Mouse (Mus musculus) forebrain, embryonic 14.5 days (tissue): ENCODE measurements around the gene Dync1li1. TPM values are rescaled to one million over a fixed set of nuclear protein-coding genes. Genes with fewer than 3 reads are reported as not detected.

Experiments used
- ATAC-seq: fragments of 200-750 bp; cut with Nextera tagmentation; 2 replicates; pipeline ENCODE4 v1.8.0; 2017; ENCODE audit warnings: mild to moderate bottlenecking, moderate library complexity
- DNase-seq: peaks from one replicate; pipeline ENCODE4 v3.0.0-alpha.2; 2015; ENCODE audit warnings: low spot score
- H3K27ac ChIP-seq: fragments of 300-500 bp; sonication (generic); 2 replicates; pipeline ENCODE4 v1.5.1; 2014; ENCODE audit warnings: low read depth, mild to moderate bottlenecking, control low read depth, low read length, moderate library complexity
- H3K27me3 ChIP-seq: fragments of 300-500 bp; sonication (generic); replicated peaks from 2 replicates; pipeline ENCODE4 v1.6.1; 2014; ENCODE audit warnings: low read length, control low read depth, mixed read lengths; ENCODE audit not compliant: control insufficient read depth, insufficient read depth
- H3K36me3 ChIP-seq: fragments of 300-500 bp; sonication (generic); 2 replicates; pipeline ENCODE4 v1.6.1; 2014; ENCODE audit warnings: low read length, control low read depth; ENCODE audit not compliant: control insufficient read depth, insufficient read depth
- H3K4me1 ChIP-seq: fragments of 300-500 bp; sonication (generic); 2 replicates; pipeline ENCODE4 v1.6.1; 2014; ENCODE audit warnings: antibody characterized with exemption, low read length, control low read depth; ENCODE audit not compliant: control insufficient read depth, insufficient read depth
- H3K4me2 ChIP-seq: fragments of 300-500 bp; sonication (generic); 2 replicates; pipeline ENCODE4 v1.6.1; 2014; ENCODE audit warnings: mild to moderate bottlenecking, control low read depth, low read length
- H3K4me3 ChIP-seq: fragments of 300-500 bp; sonication (generic); 2 replicates; pipeline ENCODE4 v1.5.1; 2014; ENCODE audit warnings: low read depth, low read length, control low read depth
- H3K9ac ChIP-seq: fragments of 300-500 bp; sonication (generic); 2 replicates; pipeline ENCODE4 v1.6.1; 2014; ENCODE audit warnings: mild to moderate bottlenecking, low read length, control low read depth, moderate library complexity
- H3K9me3 ChIP-seq: fragments of 300-500 bp; sonication (generic); replicated peaks from 2 replicates; pipeline ENCODE4 v1.6.1; 2016; ENCODE audit warnings: low read length, control low read depth, mixed read lengths; ENCODE audit not compliant: control insufficient read depth
- WGBS: fragments of 180-500 bp; shearing (Covaris S2); extraction: QIAGEN DNeasy Blood & Tissue Kit; methylation state at CpG from one replicate; pipeline ENCODE4 v1.1.7; 2014; 5-methylcytosine and 5-hydroxymethylcytosine counted together
- polyA plus RNA-seq: library from polyadenylated mRNA; unstranded; fragments of >200 nt; fragmentation: Nextera tagmentation; extraction: Ambion mirVana; gene quantifications from 2 replicates; pipeline ENCODE4 v1.2.1, GENCODE M21; 2014

The Dync1li1 gene
- polyA plus RNA-seq, 1 experiment from 2014 or later = 71.7 TPM

GRCm38 (mm10) chr9:114731011-114731755, 42.6 kb downstream of the Dync1li1 start, which contains the start of gene Cmtm6:
Gene Cmtm6 (plus strand): TSS chr9:114731116.
- Histone ChIP-seq H3K4me2 (peak within 1 kb of the TSS; percentile 68), H3K4me1 (peaks cover 14% of the 10 kb centered on the region), H3K27ac (peak within 1 kb of the TSS; percentile 65), H3K36me3 (no peaks in the 10 kb centered on the region), H3K9me3 (no peaks in the 10 kb centered on the region), H3K9ac (peak within 1 kb of the TSS; percentile 85), H3K4me3 (peak within 1 kb of the TSS; percentile 72), H3K27me3 (no peaks in the 10 kb centered on the region)
- WGBS = under 1% methylated on average over 53 of the region's 53 CpGs
- ATAC-seq = peak; percentile 93
- peak; percentile 95 for DNase-seq

- H3K4me2 ChIP-seq = peak overlapping the region; percentile 68
- ATAC-seq (no peak), DNase-seq (no peak)
- no peaks in the 10 kb centered on the region for H3K9me3 ChIP-seq
- H3K4me1 ChIP-seq = peaks cover 14% of the 10 kb centered on the region
- peak overlapping the region; percentile 85 for H3K9ac ChIP-seq
- H3K27me3 ChIP-seq = no peaks in the 10 kb centered on the region
- 77% methylated on average over 12 of the region's 12 CpGs for WGBS
- H3K27ac ChIP-seq = no peak overlapping the region
- H3K36me3 ChIP-seq = 0 out of 2 replicates have a peak, but pooled peaks cover under 1% of the 10 kb centered on the region
- H3K4me3 ChIP-seq = peak overlapping the region; percentile 72
These were observed 43.5 kb downstream of the Dync1li1 start for GRCm38 (mm10) chr9:114731871-114732682.

GRCm38 (mm10) chr9:114733238-114733637, 44.6 kb downstream of the Dync1li1 start:
- H3K27me3 ChIP-seq = no peaks in the 10 kb centered on the region
- WGBS = 61% methylated on average over 2 of the region's 2 CpGs
- H3K36me3 ChIP-seq = 0 out of 2 replicates have a peak, but pooled peaks cover 5% of the 10 kb centered on the region
- H3K27ac ChIP-seq = no peak overlapping the region
- no peak overlapping the region for H3K4me3 ChIP-seq
- H3K9ac ChIP-seq = no peak overlapping the region
- no peaks in the 10 kb centered on the region for H3K9me3 ChIP-seq
- H3K4me1 ChIP-seq = peaks cover 14% of the 10 kb centered on the region
- ATAC-seq (no peak), DNase-seq (no peak)
- no peak overlapping the region for H3K4me2 ChIP-seq

DNA sequence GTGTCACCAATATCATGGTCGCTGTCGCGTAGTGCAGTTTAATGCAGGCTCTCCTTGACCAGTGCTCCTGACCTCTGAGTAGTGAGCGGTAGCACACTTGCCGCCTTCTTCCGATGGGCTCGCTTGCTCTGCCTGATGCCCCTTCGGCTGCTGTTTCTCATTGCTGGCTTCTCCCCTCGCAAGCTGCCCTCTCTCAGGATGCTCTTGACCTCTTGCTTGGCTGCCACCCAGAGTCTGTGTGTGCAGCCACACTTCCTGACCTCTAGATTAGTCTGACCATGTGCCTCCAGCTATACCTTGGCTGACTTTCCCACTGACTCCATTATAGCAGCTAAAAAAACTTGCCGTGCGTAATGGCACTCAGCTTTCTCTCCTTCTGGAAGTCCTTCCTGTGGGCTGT, 47.9 kb downstream of the Dync1li1 start:
- Histone ChIP-seq H3K27me3 (no peaks in the 10 kb centered on the region), H3K27ac (no peak overlapping the region), H3K4me2 (no peak overlapping the region), H3K4me1 (peaks cover 14% of the 10 kb centered on the region), H3K9me3 (no peaks in the 10 kb centered on the region), H3K4me3 (no peak overlapping the region), H3K9ac (no peak overlapping the region), H3K36me3 (peaks cover 9% of the 10 kb centered on the region; the same call in 1 of the 2 replicates)
- WGBS = 92% methylated on average over 11 of the region's 11 CpGs
- no peak for DNase-seq
- ATAC-seq = no peak

GRCm38 (mm10) chr9:114740336-114740735, 51.7 kb downstream of the Dync1li1 start:
- 96% methylated on average over 9 of the region's 9 CpGs for WGBS
- no peak overlapping the region for H3K9ac ChIP-seq

GRCm38 (mm10) chr9:114742731-114743130, 54.1 kb downstream of the Dync1li1 start:
- no peak overlapping the region for H3K4me3 ChIP-seq
- H3K27ac ChIP-seq = no peak overlapping the region
- no peaks in the 10 kb centered on the region for H3K9me3 ChIP-seq
- no peak for ATAC-seq
- peaks cover 19% of the 10 kb centered on the region for H3K36me3 ChIP-seq
- no peaks in the 10 kb centered on the region for H3K27me3 ChIP-seq
- no peak for DNase-seq
- no peak overlapping the region for H3K9ac ChIP-seq
- WGBS = 89% methylated on average over 2 of the region's 2 CpGs
- H3K4me1 ChIP-seq = no peaks in the 10 kb centered on the region
- H3K4me2 ChIP-seq = no peak overlapping the region

More at GRCm38 (mm10) chr9:114740336-114740735, 51.7 kb downstream of the Dync1li1 start:
- H3K4me3 ChIP-seq = no peak overlapping the region
- no peak overlapping the region for H3K27ac ChIP-seq
- ATAC-seq (no peak), DNase-seq (no peak)
- H3K27me3 ChIP-seq = no peaks in the 10 kb centered on the region
- H3K4me1 ChIP-seq = no peaks in the 10 kb centered on the region
- H3K9me3 ChIP-seq = no peaks in the 10 kb centered on the region
- H3K4me2 ChIP-seq = no peak overlapping the region
- peaks cover 12% of the 10 kb centered on the region; the same call in 1 of the 2 replicates for H3K36me3 ChIP-seq

DNA sequence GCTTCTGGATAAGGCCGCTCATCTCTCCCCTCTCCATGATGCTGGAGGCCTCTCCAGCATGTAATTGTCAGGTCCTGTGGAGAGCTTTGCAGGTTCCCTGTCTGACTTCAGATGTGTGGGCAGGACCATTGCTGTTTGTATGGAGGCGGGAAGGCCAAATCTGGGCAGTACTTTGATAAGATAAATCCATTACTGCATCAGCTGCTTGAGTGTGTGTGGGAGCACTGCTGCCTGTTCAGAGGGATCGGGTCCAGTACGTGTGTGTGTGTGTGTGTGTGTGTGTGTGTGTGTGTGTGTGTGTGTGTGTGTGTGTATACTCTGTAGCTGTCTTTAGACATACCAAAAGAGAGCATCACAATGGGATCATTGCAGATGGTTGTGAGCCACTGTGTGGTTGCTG, 56.6 kb downstream of the Dync1li1 start:
- H3K9ac ChIP-seq = no peak overlapping the region
- no peak overlapping the region for H3K4me2 ChIP-seq
- WGBS = 87% methylated on average over 4 of the region's 4 CpGs
- H3K27ac ChIP-seq = no peak overlapping the region
- no peaks in the 10 kb centered on the region for H3K9me3 ChIP-seq
- H3K4me3 ChIP-seq = no peak overlapping the region
- H3K36me3 ChIP-seq = peaks cover 32% of the 10 kb centered on the region
- no peak for DNase-seq
- no peak for ATAC-seq
- no peaks in the 10 kb centered on the region for H3K27me3 ChIP-seq
- no peaks in the 10 kb centered on the region for H3K4me1 ChIP-seq

DNA sequence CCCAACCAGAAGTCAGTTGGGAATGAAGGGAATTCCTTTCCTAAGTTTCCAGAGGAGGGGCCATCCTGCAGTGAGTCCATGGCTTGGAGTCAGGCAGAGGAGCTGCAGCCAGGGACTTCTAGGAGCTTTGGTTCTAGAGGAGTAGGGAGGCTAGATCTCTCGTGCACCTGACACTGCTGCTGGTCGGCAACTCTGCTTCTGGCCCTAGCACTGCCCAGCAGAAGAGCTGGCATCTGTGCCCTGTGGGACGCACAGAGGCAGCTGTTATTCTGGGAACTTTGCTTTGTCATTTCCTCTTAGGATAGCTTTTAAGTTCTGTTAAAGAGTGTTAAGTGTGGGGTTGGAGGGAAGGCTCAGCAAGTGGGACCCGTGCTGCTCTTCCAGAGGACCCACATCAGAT, 57.1 kb downstream of the Dync1li1 start:
- no peak for ATAC-seq
- Histone ChIP-seq H3K4me2 (no peak overlapping the region), H3K4me1 (no peaks in the 10 kb centered on the region), H3K9ac (no peak overlapping the region), H3K27ac (no peak overlapping the region), H3K36me3 (peaks cover 32% of the 10 kb centered on the region), H3K9me3 (no peaks in the 10 kb centered on the region), H3K27me3 (no peaks in the 10 kb centered on the region), H3K4me3 (no peak overlapping the region)
- DNase-seq = no peak
- WGBS = 86% methylated on average over 4 of the region's 4 CpGs
